ENCODE assay signal across 8 mouse cellular contexts in the genomic region with DNA sequence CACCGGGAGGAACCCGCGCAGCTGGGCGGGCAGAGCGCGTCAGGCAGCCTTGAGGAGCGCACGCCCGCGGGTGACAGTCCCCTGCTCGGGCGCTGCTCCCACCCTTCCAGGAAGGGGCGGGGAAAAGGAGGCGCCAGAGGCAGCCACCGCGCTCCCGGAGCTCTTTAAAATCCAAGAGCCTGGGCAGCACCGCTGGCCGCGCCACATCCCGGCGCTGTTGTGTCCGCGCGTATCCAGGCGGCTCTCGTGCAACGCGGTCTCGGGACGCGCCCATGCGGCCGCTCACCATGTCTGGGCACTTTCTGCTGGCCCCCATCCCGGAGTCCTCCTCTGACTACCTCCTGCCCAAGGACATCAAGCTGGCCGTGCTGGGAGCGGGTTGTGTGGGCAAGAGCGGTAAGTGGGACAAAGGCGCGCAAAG. TPM values are rescaled to one million over a fixed set of nuclear protein-coding genes. Genes with fewer than 3 reads are reported as not detected.
DNase-seq lines count a peak whose midpoint lies in the region; ATAC-seq lines count a peak whose summit lies in the region.

Gene Rasl11a, plus strand, starts transcription at position 127 of the 421 bp plus-strand sequence.

- peak; percentile 90 for DNase-seq in 3134 (ENCODE audit: extremely low read depth, insufficient read length, low spot score)
- DNase-seq in adrenal gland, postnatal 36 days: peak; percentile 94
- DNase-seq in embryonic facial prominence, embryonic 14.5 days (ENCODE audit: low spot score): peak; percentile 92
- DNase-seq in heart, adult 18-20 months: peak; percentile 91 to 94
- peak; percentile 78 for DNase-seq in kidney, adult 11 months
- DNase-seq in limb, embryonic 10.5 days (ENCODE audit: low spot score): peak; percentile 90
- DNase-seq in midbrain, embryonic 10.5 days (ENCODE audit: low spot score): peak; percentile 90
- DNase-seq in skeletal muscle tissue, adult 2 months (ENCODE audit: low read depth, low spot score): peak; percentile 57

- WGBS in embryonic facial prominence, embryonic 14.5 days: 1% methylated on average over 24 of the region's 40 CpGs
- WGBS in limb, embryonic 10.5 days: under 1% methylated on average over 40 of the region's 40 CpGs
- 0% methylated on average over 40 of the region's 40 CpGs for WGBS in midbrain, embryonic 10.5 days

- no peaks in the 10 kb centered on the region for H3K36me3 ChIP-seq in embryonic facial prominence, embryonic 14.5 days (ENCODE audit: control insufficient read depth, insufficient read depth, low read length)
- peaks cover 19% of the 10 kb centered on the region for H3K36me3 ChIP-seq in limb, embryonic 10.5 days
- peaks cover 27% of the 10 kb centered on the region for H3K36me3 ChIP-seq in midbrain, embryonic 10.5 days

- H3K9ac ChIP-seq in embryonic facial prominence, embryonic 14.5 days (ENCODE audit: low read depth, low read length): peak within 1 kb of the TSS; percentile 74

- H3K27me3 ChIP-seq in embryonic facial prominence, embryonic 14.5 days (replicated peaks; ENCODE audit: control insufficient read depth, insufficient read depth, low read length): no peaks in the 10 kb centered on the region
- H3K27me3 ChIP-seq in limb, embryonic 10.5 days (ENCODE audit: low read depth, poor library complexity, severe bottlenecking): no peaks in the 10 kb centered on the region
- H3K27me3 ChIP-seq in midbrain, embryonic 10.5 days (ENCODE audit: low read depth, poor library complexity, severe bottlenecking): no peaks in the 10 kb centered on the region

- ATAC-seq in embryonic facial prominence, embryonic 14.5 days (ENCODE audit: low read depth): peak; percentile 93

- H3K4me1 ChIP-seq in embryonic facial prominence, embryonic 14.5 days (ENCODE audit: control insufficient read depth, insufficient read depth, low read length): peaks cover 7% of the 10 kb centered on the region
- H3K4me1 ChIP-seq in limb, embryonic 10.5 days: peaks cover 23% of the 10 kb centered on the region
- H3K4me1 ChIP-seq in midbrain, embryonic 10.5 days: peaks cover 21% of the 10 kb centered on the region

- peak within 1 kb of the TSS; percentile 66 for H3K4me3 ChIP-seq in embryonic facial prominence, embryonic 14.5 days (ENCODE audit: low read depth, low read length)
- H3K4me3 ChIP-seq in limb, embryonic 10.5 days: peak within 1 kb of the TSS; percentile 70
- peak within 1 kb of the TSS; percentile 70 for H3K4me3 ChIP-seq in midbrain, embryonic 10.5 days

- peak within 1 kb of the TSS; percentile 36; the same call in 1 of the 2 replicates for H3K27ac ChIP-seq in embryonic facial prominence, embryonic 14.5 days (replicated peaks; ENCODE audit: low read depth, low read length)
- peak within 1 kb of the TSS; percentile 89 for H3K27ac ChIP-seq in limb, embryonic 10.5 days
- H3K27ac ChIP-seq in midbrain, embryonic 10.5 days (replicated peaks): peak within 1 kb of the TSS; percentile 91

- H3K9me3 ChIP-seq in embryonic facial prominence, embryonic 14.5 days (ENCODE audit: control insufficient read depth, low read length): no peaks in the 10 kb centered on the region
- H3K9me3 ChIP-seq in limb, embryonic 10.5 days (replicated peaks): no peaks in the 10 kb centered on the region
- H3K9me3 ChIP-seq in midbrain, embryonic 10.5 days (replicated peaks): no peaks in the 10 kb centered on the region

- peak within 1 kb of the TSS; percentile 98 for H3K4me2 ChIP-seq in embryonic facial prominence, embryonic 14.5 days (ENCODE audit: low read depth, low read length)

RNA-seq across cellular contexts. Expression of gene Rasl11a, which starts in this region (rescaled TPM):
- 1 to 10 TPM; 7.3 to 9.5 TPM for total RNA-seq in adrenal gland, postnatal 36 days (2021)
- 8.5 and 9.5 TPM in 2 replicates for polyA plus RNA-seq in embryonic facial prominence, embryonic 14.5 days (2014; fragmentation: Nextera tagmentation; extraction: Ambion mirVana)
- total RNA-seq in heart, adult 18-20 months (2021): 1 to 10 TPM; 2.4 to 2.9 TPM
- polyA plus RNA-seq in limb, embryonic 10.5 days (2016; fragmentation: Nextera tagmentation; extraction: Ambion mirVana): 30.9 and 40.1 TPM in 2 replicates
- 30.1 and 37.2 TPM in 2 replicates for polyA plus RNA-seq in midbrain, embryonic 10.5 days (2016; fragmentation: Nextera tagmentation; extraction: Ambion mirVana)

Comparison
In these comparisons a context has a peak if more than half of its experiments do, and no peak if none do; other contexts are left out.
1. Peak in every context shown above with its lines: DNase-seq, ATAC-seq, H3K4me3 ChIP-seq and H3K27ac ChIP-seq.
2. H3K27ac ChIP-seq: peak in every context shown above with its lines; median percentile 91 in midbrain, embryonic 10.5 days; 89 in limb, embryonic 10.5 days; 36 in embryonic facial prominence, embryonic 14.5 days.